In genomic region chr7:4741151-4741550, GRCm38 (mm10) we compare ENCODE assay signal across 8 mouse cellular contexts. TPM values are rescaled to one million over a fixed set of nuclear protein-coding genes. Genes with fewer than 3 reads are reported as not detected.
DNase-seq lines count a peak whose midpoint lies in the region; ATAC-seq lines count a peak whose summit lies in the region.

No protein-coding gene starts in this region.

- H3K36me3 ChIP-seq in forebrain, embryonic 16.5 days (ENCODE audit: control insufficient read depth, insufficient read depth), result no peaks in the 10 kb centered on the region
- H3K36me3 ChIP-seq in hindbrain, embryonic 13.5 days, result peaks cover 34% of the 10 kb centered on the region
- peaks cover 33% of the 10 kb centered on the region for H3K36me3 ChIP-seq in limb, embryonic 15.5 days
- peaks cover 21% of the 10 kb centered on the region for H3K36me3 ChIP-seq in midbrain, embryonic 14.5 days (ENCODE audit: control insufficient read depth, insufficient read depth, low read length)

- 4% methylated on average over 4 of the region's 4 CpGs for WGBS in forebrain, embryonic 16.5 days
- WGBS in hindbrain, embryonic 13.5 days, result under 1% methylated on average over 4 of the region's 4 CpGs
- WGBS in limb, embryonic 15.5 days, result 8% methylated on average over 4 of the region's 4 CpGs
- WGBS in midbrain, embryonic 14.5 days, result 5% methylated on average over 4 of the region's 4 CpGs

- H3K4me1 ChIP-seq in forebrain, embryonic 16.5 days (replicated peaks; ENCODE audit: control insufficient read depth, insufficient read depth, low read length), result peaks cover 31% of the 10 kb centered on the region
- peaks cover 54% of the 10 kb centered on the region for H3K4me1 ChIP-seq in hindbrain, embryonic 13.5 days (replicated peaks)
- peaks cover 28% of the 10 kb centered on the region for H3K4me1 ChIP-seq in limb, embryonic 15.5 days
- H3K4me1 ChIP-seq in midbrain, embryonic 14.5 days (ENCODE audit: control insufficient read depth, insufficient read depth, low read length), result peaks cover 29% of the 10 kb centered on the region

- H3K27me3 ChIP-seq in forebrain, embryonic 16.5 days (replicated peaks; ENCODE audit: control insufficient read depth, insufficient read depth, low read length), result no peaks in the 10 kb centered on the region
- H3K27me3 ChIP-seq in hindbrain, embryonic 13.5 days, result no peaks in the 10 kb centered on the region
- no peaks in the 10 kb centered on the region for H3K27me3 ChIP-seq in limb, embryonic 15.5 days
- no peaks in the 10 kb centered on the region for H3K27me3 ChIP-seq in midbrain, embryonic 14.5 days (ENCODE audit: control insufficient read depth, insufficient read depth, low read length)

- H3K4me2 ChIP-seq in forebrain, embryonic 16.5 days (ENCODE audit: low read length), result peak overlapping the region; percentile 86
- peak overlapping the region; percentile 87 for H3K4me2 ChIP-seq in hindbrain, embryonic 13.5 days
- peak overlapping the region; percentile 76 for H3K4me2 ChIP-seq in limb, embryonic 15.5 days
- H3K4me2 ChIP-seq in midbrain, embryonic 14.5 days (ENCODE audit: low read length), result peak overlapping the region; percentile 72

- peak overlapping the region; percentile 52 for H3K4me3 ChIP-seq in forebrain, embryonic 16.5 days (replicated peaks; ENCODE audit: low read length)
- H3K4me3 ChIP-seq in hindbrain, embryonic 13.5 days, result peak overlapping the region; percentile 78
- peak overlapping the region; percentile 76 for H3K4me3 ChIP-seq in limb, embryonic 15.5 days
- peak overlapping the region; percentile 66 for H3K4me3 ChIP-seq in midbrain, embryonic 14.5 days (replicated peaks; ENCODE audit: low read depth, low read length)

- no peak for ATAC-seq in monocyte, adult 5-6 weeks (replicated peaks; ENCODE audit: insufficient number of reproducible peaks, low FRiP score, low TSS enrichment, poor library complexity, severe bottlenecking)
- no peak for ATAC-seq in forebrain, embryonic 16.5 days
- no peak for ATAC-seq in hindbrain, embryonic 13.5 days (ENCODE audit: low FRiP score)
- no peak for ATAC-seq in limb, embryonic 15.5 days (ENCODE audit: insufficient number of reproducible peaks, low FRiP score, low TSS enrichment, low read depth)
- no peak for ATAC-seq in midbrain, embryonic 14.5 days (ENCODE audit: low FRiP score, low TSS enrichment)

- peak overlapping the region; percentile 78 for H3K9ac ChIP-seq in forebrain, embryonic 16.5 days (replicated peaks; ENCODE audit: low read depth, low read length)
- H3K9ac ChIP-seq in hindbrain, embryonic 13.5 days, result peak overlapping the region; percentile 93
- H3K9ac ChIP-seq in limb, embryonic 15.5 days, result peak overlapping the region; percentile 88
- peak overlapping the region; percentile 84 for H3K9ac ChIP-seq in midbrain, embryonic 14.5 days (replicated peaks; ENCODE audit: low read length)

- peak overlapping the region; percentile 77 for H3K27ac ChIP-seq in forebrain, embryonic 16.5 days (ENCODE audit: low read length)
- H3K27ac ChIP-seq in hindbrain, embryonic 13.5 days, result peak overlapping the region; percentile 95
- H3K27ac ChIP-seq in limb, embryonic 15.5 days, result peak overlapping the region; percentile 93
- peak overlapping the region; percentile 92 for H3K27ac ChIP-seq in midbrain, embryonic 14.5 days (replicated peaks; ENCODE audit: low read depth, low read length)

- peak; percentile 41 to 44 for DNase-seq in monocyte, adult 2 months (ENCODE audit: low read depth in 1 of 2, low spot score in 2 of 2)
- DNase-seq in cerebellum, adult 18-20 months, result peak; percentile 75 to 81
- DNase-seq in midbrain, embryonic 14.5 days, result peak; percentile 37
- DNase-seq in testis, postnatal 10 days (ENCODE audit: low spot score), result peak; percentile 74

- no peaks in the 10 kb centered on the region for H3K9me3 ChIP-seq in forebrain, embryonic 16.5 days (ENCODE audit: control insufficient read depth, low read length)
- H3K9me3 ChIP-seq in hindbrain, embryonic 13.5 days, result no peaks in the 10 kb centered on the region
- H3K9me3 ChIP-seq in limb, embryonic 15.5 days, result no peaks in the 10 kb centered on the region
- no peaks in the 10 kb centered on the region for H3K9me3 ChIP-seq in midbrain, embryonic 14.5 days (ENCODE audit: control insufficient read depth, low read length)

RNA-seq across cellular contexts. Expression of gene Kmt5c, which starts 1.2 kb away (rescaled TPM):
- total RNA-seq in monocyte, adult 5-6 weeks (2017), result 25.1 to 60.4 TPM (median 38.0 TPM) in 3 replicates
- polyA plus RNA-seq in forebrain, embryonic 16.5 days (2015; fragmentation: Nextera tagmentation; extraction: Ambion mirVana), result 60.0 and 66.9 TPM in 2 replicates
- 79.4 and 86.8 TPM in 2 replicates for polyA plus RNA-seq in hindbrain, embryonic 13.5 days (2015; fragmentation: Nextera tagmentation; extraction: Ambion mirVana)
- polyA plus RNA-seq in limb, embryonic 15.5 days (2015; fragmentation: Nextera tagmentation; extraction: Ambion mirVana), result 46.2 and 50.0 TPM in 2 replicates
- polyA plus RNA-seq in midbrain, embryonic 14.5 days (2014; fragmentation: Nextera tagmentation; extraction: Ambion mirVana), result 56.2 and 67.0 TPM in 2 replicates

RNA-seq across cellular contexts. Expression of gene Cox6b2, which starts 11.7 kb away (rescaled TPM):
- 4.7 TPM in 1 of 3 replicates, not detected in the others for total RNA-seq in monocyte, adult 5-6 weeks (2017)
- 6.6 and 12.1 TPM in 2 replicates for polyA plus RNA-seq in forebrain, embryonic 16.5 days (2015; fragmentation: Nextera tagmentation; extraction: Ambion mirVana)
- 16.4 and 21.1 TPM in 2 replicates for polyA plus RNA-seq in hindbrain, embryonic 13.5 days (2015; fragmentation: Nextera tagmentation; extraction: Ambion mirVana)
- polyA plus RNA-seq in limb, embryonic 15.5 days (2015; fragmentation: Nextera tagmentation; extraction: Ambion mirVana), result 44.4 and 51.0 TPM in 2 replicates
- polyA plus RNA-seq in midbrain, embryonic 14.5 days (2014; fragmentation: Nextera tagmentation; extraction: Ambion mirVana), result 10.2 and 13.0 TPM in 2 replicates

RNA-seq across cellular contexts. Expression of gene Tmem150b, which starts 16.1 kb away (rescaled TPM):
- total RNA-seq in monocyte, adult 5-6 weeks (2017), result 5.6 to 6.8 TPM (median 6.4 TPM) in 3 replicates
- polyA plus RNA-seq in forebrain, embryonic 16.5 days (2015; fragmentation: Nextera tagmentation; extraction: Ambion mirVana), result 0.11 and 0.33 TPM in 2 replicates
- polyA plus RNA-seq in hindbrain, embryonic 13.5 days (2015; fragmentation: Nextera tagmentation; extraction: Ambion mirVana), result 0.12 and 0.19 TPM in 2 replicates
- polyA plus RNA-seq in limb, embryonic 15.5 days (2015; fragmentation: Nextera tagmentation; extraction: Ambion mirVana), result 0.22 and 0.29 TPM in 2 replicates
- polyA plus RNA-seq in midbrain, embryonic 14.5 days (2014; fragmentation: Nextera tagmentation; extraction: Ambion mirVana), result 0.12 and 0.42 TPM in 2 replicates

RNA-seq across cellular contexts. Expression of gene Fam71e2, which starts 30.0 kb away (rescaled TPM):
- not detected in 3 replicates for total RNA-seq in monocyte, adult 5-6 weeks (2017)
- not detected in 2 replicates for polyA plus RNA-seq in forebrain, embryonic 16.5 days (2015; fragmentation: Nextera tagmentation; extraction: Ambion mirVana)
- polyA plus RNA-seq in hindbrain, embryonic 13.5 days (2015; fragmentation: Nextera tagmentation; extraction: Ambion mirVana), result not detected in 2 replicates
- polyA plus RNA-seq in limb, embryonic 15.5 days (2015; fragmentation: Nextera tagmentation; extraction: Ambion mirVana), result not detected in 2 replicates
- polyA plus RNA-seq in midbrain, embryonic 14.5 days (2014; fragmentation: Nextera tagmentation; extraction: Ambion mirVana), result not detected in 2 replicates

RNA-seq across cellular contexts. Expression of gene Il11, which starts 41.5 kb away (rescaled TPM):
- total RNA-seq in monocyte, adult 5-6 weeks (2017), result not detected in 3 replicates
- polyA plus RNA-seq in forebrain, embryonic 16.5 days (2015; fragmentation: Nextera tagmentation; extraction: Ambion mirVana), result 0.53 and 1.1 TPM in 2 replicates
- polyA plus RNA-seq in hindbrain, embryonic 13.5 days (2015; fragmentation: Nextera tagmentation; extraction: Ambion mirVana), result 0.38 and 0.56 TPM in 2 replicates
- 0.49 and 0.63 TPM in 2 replicates for polyA plus RNA-seq in limb, embryonic 15.5 days (2015; fragmentation: Nextera tagmentation; extraction: Ambion mirVana)
- 0.17 and 0.43 TPM in 2 replicates for polyA plus RNA-seq in midbrain, embryonic 14.5 days (2014; fragmentation: Nextera tagmentation; extraction: Ambion mirVana)
